23 mouse cellular contexts compared by ENCODE assay signal in genomic region chr6:34565176-34565880, GRCm38 (mm10). TPM values are rescaled to one million over a fixed set of nuclear protein-coding genes. Genes with fewer than 3 reads are reported as not detected.
A peak's percentile ranks its signal among the peaks of the same experiment; 100 is the strongest.
DNase-seq lines count a peak whose midpoint lies in the region; ATAC-seq and TF ChIP-seq lines count a peak whose summit lies in the region.
"Had no signal": no experiment of that assay in that cellular context is flagged by ENCODE, and none has a peak within 500 bp of the region (broad histone marks: within the 10 kb centered on the region; RNA-seq: fewer than 3 reads in every experiment).

No protein-coding gene starts in this region.

- no peaks in the 10 kb centered on the region for H3K9me3 ChIP-seq in forebrain, embryonic 10.5 days
- no peaks in the 10 kb centered on the region for H3K9me3 ChIP-seq in liver, embryonic 11.5 days (ENCODE audit: control insufficient read depth, low read length)
- H3K9me3 ChIP-seq: embryonic facial prominence, embryonic 15.5 days; forebrain, embryonic 15.5 days; hindbrain, embryonic 15.5 days; limb, embryonic 13.5 days; liver, embryonic 13.5 days had no signal

- no peak overlapping the region for H3K4me3 ChIP-seq in gastrocnemius, adult 2 months
- H3K4me3 ChIP-seq in forebrain, embryonic 10.5 days = no peak overlapping the region
- H3K4me3 ChIP-seq in liver, embryonic 11.5 days (ENCODE audit: low read depth, low read length) = no peak overlapping the region
- H3K4me3 ChIP-seq: embryonic facial prominence, embryonic 15.5 days; forebrain, embryonic 15.5 days; hindbrain, embryonic 15.5 days; limb, embryonic 13.5 days; liver, embryonic 13.5 days had no signal

- no peak for ATAC-seq in liver, embryonic 11.5 days (replicated peaks; ENCODE audit: low FRiP score)
- ATAC-seq: forebrain, embryonic 15.5 days had no signal

- 80% methylated on average over 7 of the region's 7 CpGs for WGBS in forebrain, embryonic 10.5 days
- WGBS in liver, embryonic 11.5 days = 70% methylated on average over 7 of the region's 7 CpGs

- H3K4me1 ChIP-seq in forebrain, embryonic 10.5 days = no peaks in the 10 kb centered on the region
- H3K4me1 ChIP-seq in liver, embryonic 11.5 days (replicated peaks; ENCODE audit: control insufficient read depth, insufficient read depth, low read length) = no peaks in the 10 kb centered on the region
- H3K4me1 ChIP-seq: embryonic facial prominence, embryonic 15.5 days; forebrain, embryonic 15.5 days; hindbrain, embryonic 15.5 days; limb, embryonic 13.5 days; liver, embryonic 13.5 days had no signal

- H3K9ac ChIP-seq in liver, embryonic 11.5 days (ENCODE audit: low read depth, low read length) = no peak overlapping the region
- H3K9ac ChIP-seq: embryonic facial prominence, embryonic 15.5 days; forebrain, embryonic 15.5 days; hindbrain, embryonic 15.5 days; limb, embryonic 13.5 days; liver, embryonic 13.5 days had no signal

- TF ChIP-seq CTCF in gastrocnemius, adult 2 months (IDR thresholded peaks at IDR 0.05) = no peak

- no peak overlapping the region for H3K4me2 ChIP-seq in liver, embryonic 11.5 days
- H3K4me2 ChIP-seq: embryonic facial prominence, embryonic 15.5 days; forebrain, embryonic 15.5 days; hindbrain, embryonic 15.5 days; limb, embryonic 13.5 days; liver, embryonic 13.5 days; midbrain, embryonic 11.5 days had no signal

- H3K27ac ChIP-seq in gastrocnemius, adult 2 months = peak overlapping the region; percentile 24
- no peak overlapping the region for H3K27ac ChIP-seq in forebrain, embryonic 10.5 days
- no peak overlapping the region for H3K27ac ChIP-seq in liver, embryonic 11.5 days (ENCODE audit: low read depth, low read length)
- H3K27ac ChIP-seq: embryonic facial prominence, embryonic 15.5 days; forebrain, embryonic 15.5 days; hindbrain, embryonic 15.5 days; limb, embryonic 13.5 days; liver, embryonic 13.5 days had no signal

- peak; percentile 16 for DNase-seq in gastrocnemius, adult 2 months
- no peak for DNase-seq in gastrocnemius, postnatal 36 days
- peak; percentile 18 for DNase-seq in adrenal gland, postnatal 25 days
- peak; percentile 32 for DNase-seq in cerebellum, adult 8-10 months
- DNase-seq in skeletal muscle tissue, adult 2 months (ENCODE audit: low read depth, low spot score) = peak; percentile 21
- DNase-seq in forebrain, embryonic 10.5 days (ENCODE audit: extremely low spot score, low spot score) = no peak
- DNase-seq in liver, embryonic 11.5 days (ENCODE audit: low spot score) = no peak
- no peak for DNase-seq in kidney, postnatal 36 days
- DNase-seq: heart, postnatal 4 days; kidney, adult 8-10 months; kidney, postnatal 14 days; layer of hippocampus, postnatal 36 days; liver, embryonic 13.5 days; lung, adult 2 months; lung, postnatal 14 days; thymus, adult 18-20 months; thymus, postnatal 36 days had no signal

- no peaks in the 10 kb centered on the region for H3K36me3 ChIP-seq in forebrain, embryonic 10.5 days (replicated peaks)
- H3K36me3 ChIP-seq in liver, embryonic 11.5 days (ENCODE audit: control insufficient read depth, insufficient read depth, low read length) = no peaks in the 10 kb centered on the region
- H3K36me3 ChIP-seq: embryonic facial prominence, embryonic 15.5 days; forebrain, embryonic 15.5 days; hindbrain, embryonic 15.5 days; limb, embryonic 13.5 days; liver, embryonic 13.5 days had no signal

- intact Hi-C loops in gastrocnemius, adult 2 months (cut with DNase I) = no loop called here
- intact Hi-C loops in gastrocnemius, postnatal 36 days (cut with DNase I) = no loop called here

- H3K27me3 ChIP-seq in forebrain, embryonic 10.5 days (ENCODE audit: poor library complexity, severe bottlenecking) = no peaks in the 10 kb centered on the region
- no peaks in the 10 kb centered on the region for H3K27me3 ChIP-seq in liver, embryonic 11.5 days (replicated peaks; ENCODE audit: control insufficient read depth, insufficient read depth, low read length)
- H3K27me3 ChIP-seq: embryonic facial prominence, embryonic 15.5 days; forebrain, embryonic 15.5 days; hindbrain, embryonic 15.5 days; limb, embryonic 13.5 days; liver, embryonic 13.5 days had no signal

RNA-seq across cellular contexts. Expression of gene Cald1, which starts 33.0 kb away (rescaled TPM):
- 10 to 100 TPM; 23.9 to 39.9 TPM for total RNA-seq in gastrocnemius, adult 2 months (2021)
- 10 to 100 TPM; 25.8 to 26.6 TPM for total RNA-seq in gastrocnemius, postnatal 36 days (2021)
- total RNA-seq in adrenal gland, postnatal 25 days (2021) = 58.7 and 73.2 TPM in 2 replicates
- 135 and 143 TPM in 2 replicates for polyA plus RNA-seq in forebrain, embryonic 10.5 days (2016; fragmentation: Nextera tagmentation; extraction: Ambion mirVana)
- polyA plus RNA-seq in liver, embryonic 11.5 days (2014; fragmentation: Nextera tagmentation; extraction: Ambion mirVana) = 120 and 134 TPM in 2 replicates
- total RNA-seq: MEL had no signal

Comparison
In these comparisons a context has a peak if more than half of its experiments do, and no peak if none do; other contexts are left out.
1. DNase-seq: peak in gastrocnemius, adult 2 months (single experiment), adrenal gland, postnatal 25 days (single experiment), cerebellum, adult 8-10 months (single experiment) and skeletal muscle tissue, adult 2 months (single experiment); none in gastrocnemius, postnatal 36 days (0 of 2), forebrain, embryonic 10.5 days (single experiment), liver, embryonic 11.5 days (single experiment) and kidney, postnatal 36 days (0 of 2).